ENCODE assay signal across 8 mouse cellular contexts in genomic region chr1:89580031-89580998, GRCm38 (mm10).
A peak's percentile ranks its signal among the peaks of the same experiment; 100 is the strongest.
DNase-seq lines count a peak whose midpoint lies in the region; ATAC-seq lines count a peak whose summit lies in the region.

No protein-coding gene starts in this region.

- under 1% methylated on average over 143 of the region's 146 CpGs for WGBS in intestine, embryonic 14.5 days

- intact Hi-C loops in left cerebral cortex, postnatal 14 days (cut with DNase I), result loop anchor here (2.0 to 5.0 kb wide), 2 partner anchors 47 to 54 kb away; no protein-coding TSS in a partner anchor

- H3K4me3 ChIP-seq in intestine, embryonic 14.5 days (ENCODE audit: low read depth, low read length), result peak overlapping the region; percentile 60

- peak overlapping the region; percentile 51 for H3K9ac ChIP-seq in intestine, embryonic 14.5 days (ENCODE audit: low read length)

- peak overlapping the region; percentile 16; the same call in 1 of the 2 replicates for H3K27ac ChIP-seq in intestine, embryonic 14.5 days (ENCODE audit: low read depth)

- H3K36me3 ChIP-seq in intestine, embryonic 14.5 days (ENCODE audit: control insufficient read depth, insufficient read depth, low read length), result no peaks in the 10 kb centered on the region

- peak; percentile 43; the same call in 1 of the 2 replicates for ATAC-seq in common myeloid progenitor, adult 5-6 weeks (replicated peaks; ENCODE audit: low read depth, poor library complexity, severe bottlenecking)
- ATAC-seq in intestine, embryonic 14.5 days (replicated peaks; ENCODE audit: low FRiP score, low TSS enrichment, low read depth), result peak; percentile 84
- ATAC-seq in megakaryocyte progenitor cell, adult 5-6 weeks (replicated peaks; ENCODE audit: poor library complexity), result peak; percentile 47

- peaks cover 26% of the 10 kb centered on the region for H3K4me1 ChIP-seq in intestine, embryonic 14.5 days (replicated peaks; ENCODE audit: control insufficient read depth, insufficient read depth, low read length)

- H3K27me3 ChIP-seq in intestine, embryonic 14.5 days (replicated peaks; ENCODE audit: control insufficient read depth, insufficient read depth, low read length), result peaks cover 13% of the 10 kb centered on the region; the same call in 1 of the 2 replicates

- DNase-seq in adrenal gland, adult 2 months, result peak; percentile 89
- peak; percentile 85 for DNase-seq in gastrocnemius, postnatal 10 days
- peak; percentile 89 for DNase-seq in intestine, embryonic 14.5 days (ENCODE audit: low spot score)
- peak; percentile 82 to 88 for DNase-seq in left cerebral cortex, postnatal 14 days (ENCODE audit: low spot score in 2 of 2)
- DNase-seq in right cerebral cortex, postnatal 4 days, result peak; percentile 86
- DNase-seq in T-cell, adult 2 months (ENCODE audit: low spot score), result no peak

- H3K4me2 ChIP-seq in intestine, embryonic 14.5 days (ENCODE audit: low read length), result peak overlapping the region; percentile 100

- H3K9me3 ChIP-seq in intestine, embryonic 14.5 days (ENCODE audit: control insufficient read depth, low read length), result no peaks in the 10 kb centered on the region
